Mouse (Mus musculus) midbrain, embryonic 11.5 days (tissue): ENCODE results near the gene Ndufs7. TPM values are rescaled to one million over a fixed set of nuclear protein-coding genes. Genes with fewer than 3 reads are reported as not detected.

Source experiments
- ATAC-seq: fragments of 200-750 bp; cut with Nextera tagmentation; 2 replicates; pipeline ENCODE4 v1.8.0; 2017; ENCODE audit warnings: moderate TSS enrichment, moderate library complexity; ENCODE audit not compliant: low FRiP score
- DNase-seq: peaks from one replicate; pipeline ENCODE4 v3.0.0; 2015; ENCODE audit warnings: low spot score; ENCODE audit errors: missing footprints
- H3K27ac ChIP-seq: fragments of 300-500 bp; sonication (generic); 2 replicates; pipeline ENCODE4 v1.5.1; 2014; ENCODE audit warnings: low read depth, low read length
- H3K27me3 ChIP-seq: fragments of 300-500 bp; sonication (generic); 2 replicates; pipeline ENCODE4 v1.6.1; 2014; ENCODE audit warnings: mild to moderate bottlenecking, low read length, moderate library complexity, mixed read lengths; ENCODE audit not compliant: control insufficient read depth, insufficient read depth
- H3K36me3 ChIP-seq: fragments of 300-500 bp; sonication (generic); 2 replicates; pipeline ENCODE4 v1.6.1; 2014; ENCODE audit warnings: mild to moderate bottlenecking, low read length, moderate library complexity, mixed read lengths; ENCODE audit not compliant: control insufficient read depth, insufficient read depth
- H3K4me1 ChIP-seq: fragments of 300-500 bp; sonication (generic); 2 replicates; pipeline ENCODE4 v1.6.1; 2014; ENCODE audit warnings: low read length; ENCODE audit not compliant: control insufficient read depth, insufficient read depth
- H3K4me2 ChIP-seq: fragments of 300-500 bp; sonication (generic); 2 replicates; pipeline ENCODE4 v1.6.1; 2014; ENCODE audit warnings: mild to moderate bottlenecking, moderate library complexity
- H3K4me3 ChIP-seq: fragments of 300-500 bp; sonication (generic); 2 replicates; pipeline ENCODE4 v1.5.1; 2014; ENCODE audit warnings: low read depth, low read length
- H3K9ac ChIP-seq: fragments of 300-500 bp; sonication (generic); 2 replicates; pipeline ENCODE4 v1.6.1; 2014; ENCODE audit warnings: low read length
- H3K9me3 ChIP-seq: fragments of 300-500 bp; sonication (generic); 2 replicates; pipeline ENCODE4 v1.6.1; 2016; ENCODE audit warnings: low read length; ENCODE audit not compliant: control insufficient read depth
- whole genome bisulfite sequencing: fragments of 180-500 bp; shearing (Covaris S2); extraction: QIAGEN DNeasy Blood & Tissue Kit; methylation state at CpG from one replicate; pipeline ENCODE4 v1.1.7; 2014; 5-methylcytosine and 5-hydroxymethylcytosine counted together
- polyA plus RNA-seq: library from polyadenylated mRNA; unstranded; fragments of >200 nt; fragmentation: Nextera tagmentation; extraction: Ambion mirVana; gene quantifications from 2 replicates; pipeline ENCODE4 v1.2.1, GENCODE M21; 2014

Ndufs7 gene
- polyA plus RNA-seq, 1 experiment from 2014 or later: 229 TPM

GRCm38 (mm10) chr10:80279273-80279672, 30.4 kb downstream of the Ndufs7 start:
- Histone ChIP-seq H3K9me3 (no peaks in the 10 kb centered on the region), H3K4me1 (no peaks in the 10 kb centered on the region), H3K27me3 (no peaks in the 10 kb centered on the region), H3K9ac (no peak overlapping the region), H3K4me2 (no peak overlapping the region), H3K4me3 (no peak overlapping the region), H3K36me3 (peaks cover 48% of the 10 kb centered on the region), H3K27ac (no peak overlapping the region)
- DNase-seq: no peak
- ATAC-seq: no peak
- 92% methylated on average over 12 of the region's 12 CpGs for WGBS

GRCm38 (mm10) chr10:80281304-80281703, 32.4 kb downstream of the Ndufs7 start:
- Histone ChIP-seq H3K4me2 (no peak overlapping the region), H3K9me3 (no peaks in the 10 kb centered on the region), H3K4me3 (no peak overlapping the region), H3K27ac (no peak overlapping the region), H3K4me1 (no peaks in the 10 kb centered on the region), H3K27me3 (no peaks in the 10 kb centered on the region), H3K9ac (no peak overlapping the region), H3K36me3 (peaks cover 57% of the 10 kb centered on the region)
- no peak for DNase-seq
- ATAC-seq: no peak
- WGBS: 82% methylated on average over 7 of the region's 7 CpGs

- peaks cover 54% of the 10 kb centered on the region for H3K36me3 ChIP-seq
- no peaks in the 10 kb centered on the region for H3K4me1 ChIP-seq
- H3K27ac ChIP-seq: no peak overlapping the region
- no peak overlapping the region for H3K4me2 ChIP-seq
- H3K27me3 ChIP-seq: no peaks in the 10 kb centered on the region
- no peak for DNase-seq
- no peak overlapping the region for H3K4me3 ChIP-seq
- H3K9ac ChIP-seq: no peak overlapping the region
- 92% methylated on average over 8 of the region's 8 CpGs for WGBS
- no peak for ATAC-seq
- no peaks in the 10 kb centered on the region for H3K9me3 ChIP-seq
Measured at GRCm38 (mm10) chr10:80281921-80282371, 33.0 kb downstream of the Ndufs7 start.

- H3K36me3 ChIP-seq: peaks cover 49% of the 10 kb centered on the region
- H3K27ac ChIP-seq: no peak overlapping the region
- no peak overlapping the region for H3K4me3 ChIP-seq
- H3K4me2 ChIP-seq: no peak overlapping the region
- H3K27me3 ChIP-seq: no peaks in the 10 kb centered on the region
- no peak for ATAC-seq
- H3K9me3 ChIP-seq: no peaks in the 10 kb centered on the region
- 92% methylated on average over 20 of the region's 20 CpGs for WGBS
- no peaks in the 10 kb centered on the region for H3K4me1 ChIP-seq
- H3K9ac ChIP-seq: no peak overlapping the region
- no peak for DNase-seq
Measured at GRCm38 (mm10) chr10:80282481-80283441, 33.8 kb downstream of the Ndufs7 start.

GRCm38 (mm10) chr10:80285222-80286070, 36.5 kb downstream of the Ndufs7 start:
- H3K4me3 ChIP-seq: no peak overlapping the region
- no peak overlapping the region for H3K27ac ChIP-seq
- H3K9me3 ChIP-seq: no peaks in the 10 kb centered on the region
- H3K27me3 ChIP-seq: no peaks in the 10 kb centered on the region
- H3K4me1 ChIP-seq: no peaks in the 10 kb centered on the region
- 79% methylated on average over 15 of the region's 15 CpGs for WGBS
- no peak for DNase-seq
- H3K9ac ChIP-seq: no peak overlapping the region
- no peak overlapping the region for H3K4me2 ChIP-seq
- no peak for ATAC-seq
- H3K36me3 ChIP-seq: peaks cover 33% of the 10 kb centered on the region

- Histone ChIP-seq H3K27ac (no peak overlapping the region), H3K9me3 (no peaks in the 10 kb centered on the region), H3K4me1 (peaks cover 5% of the 10 kb centered on the region; the same call in 1 of the 2 replicates), H3K4me2 (no peak overlapping the region), H3K9ac (no peak overlapping the region), H3K27me3 (no peaks in the 10 kb centered on the region), H3K4me3 (no peak overlapping the region), H3K36me3 (peaks cover 31% of the 10 kb centered on the region)
- ATAC-seq: no peak
- DNase-seq: no peak
- WGBS: 93% methylated on average over 12 of the region's 12 CpGs
Measured at GRCm38 (mm10) chr10:80288097-80288496, 39.2 kb downstream of the Ndufs7 start.

GRCm38 (mm10) chr10:80288657-80289056, 39.7 kb downstream of the Ndufs7 start:
- no peak overlapping the region for H3K4me3 ChIP-seq
- WGBS: 74% methylated on average over 8 of the region's 8 CpGs
- no peak overlapping the region for H3K4me2 ChIP-seq
- ATAC-seq: no peak
- peaks cover 26% of the 10 kb centered on the region for H3K36me3 ChIP-seq
- H3K27ac ChIP-seq: no peak overlapping the region
- no peaks in the 10 kb centered on the region for H3K9me3 ChIP-seq
- no peak for DNase-seq
- peaks cover 11% of the 10 kb centered on the region; the same call in 1 of the 2 replicates for H3K4me1 ChIP-seq
- no peak overlapping the region for H3K9ac ChIP-seq
- no peaks in the 10 kb centered on the region for H3K27me3 ChIP-seq

GRCm38 (mm10) chr10:80292251-80293146, 43.6 kb downstream of the Ndufs7 start, which contains the start of gene Rps15:
Rps15 (plus strand) TSS chr10:80292453.
- no peaks in the 10 kb centered on the region for H3K9me3 ChIP-seq
- under 1% methylated on average over 71 of the region's 72 CpGs for WGBS
- peaks cover 17% of the 10 kb centered on the region for H3K36me3 ChIP-seq
- H3K27me3 ChIP-seq: no peaks in the 10 kb centered on the region
- peak within 1 kb of the TSS; percentile 91 for H3K4me3 ChIP-seq
- peak; percentile 99 for DNase-seq
- peak; percentile 85 for ATAC-seq
- H3K4me2 ChIP-seq: peak within 1 kb of the TSS; percentile 99
- H3K4me1 ChIP-seq: peaks cover 36% of the 10 kb centered on the region
- peak within 1 kb of the TSS; percentile 99 for H3K9ac ChIP-seq
- H3K27ac ChIP-seq: peak within 1 kb of the TSS; percentile 88
